Mouse (Mus musculus): Measurements from ENCODE around the gene Rnf208.

- no peak for TF ChIP-seq CTCF (IDR thresholded peaks at IDR 0.05; ENCODE audit: borderline replicate concordance, insufficient read depth, low read depth, low read length)
- no peak for TF ChIP-seq POLR2A (IDR thresholded peaks at IDR 0.05; ENCODE audit: borderline replicate concordance, insufficient read depth, low read length)
Measured at GRCm38 (mm10) chr2:25285551-25285950, 43.5 kb downstream of the Rnf208 start.

All from cerebellum, adult 2 months (tissue).